Mouse (Mus musculus): ENCODE data around the gene Dleu7. TPM values are rescaled to one million over a fixed set of nuclear protein-coding genes. Genes with fewer than 3 reads are reported as not detected.

Gene Dleu7
- polyA plus RNA-seq, 2 experiments: 0.07 TPM; not detected in 1

GRCm38 (mm10) chr14:62243530-62243929 is 49.3 kb downstream of the Dleu7 start:
- DNase-seq (ENCODE audit: low read depth in 3 of 3, low spot score in 3 of 3): no peak
- Histone ChIP-seq H3K4me2 (ENCODE audit: low read depth) (no peak overlapping the region), H3K9me3 (ENCODE audit: control insufficient read depth, low read length) (no peaks in the 10 kb centered on the region), H3K27me3 (ENCODE audit: control insufficient read depth, insufficient read depth, low read length) (no peaks in the 10 kb centered on the region), H3K9ac (replicated peaks) (no peak overlapping the region), H3K27ac (no peak overlapping the region), H3K4me3 (ENCODE audit: insufficient read depth in 1 of 2, low read depth in 2 of 2, low read length in 2 of 2) (no peak overlapping the region), H3K4me1 (replicated peaks; ENCODE audit: control insufficient read depth in 2 of 2, insufficient read depth in 2 of 2, low read length in 1 of 2) (no peaks in the 10 kb centered on the region), H3K36me3 (replicated peaks; ENCODE audit: control insufficient read depth, insufficient read depth, low read depth) (no peaks in the 10 kb centered on the region)
- TF ChIP-seq CTCF (IDR thresholded peaks at IDR 0.05; ENCODE audit: low read depth) (no peak), EP300 (IDR thresholded peaks at IDR 0.05; ENCODE audit: low read depth) (no peak)
- no peak for ATAC-seq (ENCODE audit: insufficient read depth)
- WGBS (ENCODE audit: insufficient replicate concordance): 47% methylated on average over 2 of the region's 2 CpGs

- DNase-seq (ENCODE audit: low read depth in 3 of 3, low spot score in 3 of 3) (no peak), ATAC-seq (ENCODE audit: insufficient read depth) (no peak)
- Histone ChIP-seq H3K4me2 (ENCODE audit: low read depth) (no peak overlapping the region), H3K27ac (no peak overlapping the region), H3K9me3 (ENCODE audit: control insufficient read depth, low read length) (no peaks in the 10 kb centered on the region), H3K4me3 (ENCODE audit: insufficient read depth in 1 of 2, low read depth in 2 of 2, low read length in 2 of 2) (no peak overlapping the region), H3K9ac (replicated peaks) (no peak overlapping the region), H3K36me3 (replicated peaks; ENCODE audit: control insufficient read depth, insufficient read depth, low read depth) (no peaks in the 10 kb centered on the region), H3K27me3 (ENCODE audit: control insufficient read depth, insufficient read depth, low read length) (no peaks in the 10 kb centered on the region), H3K4me1 (replicated peaks; ENCODE audit: control insufficient read depth in 2 of 2, insufficient read depth in 2 of 2, low read length in 1 of 2) (no peaks in the 10 kb centered on the region)
- TF ChIP-seq CTCF (IDR thresholded peaks at IDR 0.05; ENCODE audit: low read depth): no peak
- TF ChIP-seq EP300 (IDR thresholded peaks at IDR 0.05; ENCODE audit: low read depth): no peak
- WGBS (ENCODE audit: insufficient replicate concordance): 56% methylated on average over 7 of the region's 7 CpGs
Measured at GRCm38 (mm10) chr14:62235969-62236368, 56.9 kb downstream of the Dleu7 start.

GRCm38 (mm10) chr14:62235214-62235613 is 57.6 kb downstream of the Dleu7 start:
- H3K9me3 ChIP-seq (ENCODE audit: control insufficient read depth, low read length): no peaks in the 10 kb centered on the region
- H3K36me3 ChIP-seq (replicated peaks; ENCODE audit: control insufficient read depth, insufficient read depth, low read depth): no peaks in the 10 kb centered on the region
- no peak overlapping the region for H3K9ac ChIP-seq (replicated peaks)
- TF ChIP-seq EP300 (IDR thresholded peaks at IDR 0.05; ENCODE audit: low read depth) (no peak), CTCF (IDR thresholded peaks at IDR 0.05; ENCODE audit: low read depth) (no peak)
- H3K4me3 ChIP-seq (ENCODE audit: insufficient read depth in 1 of 2, low read depth in 2 of 2, low read length in 2 of 2): no peak overlapping the region
- no peak overlapping the region for H3K27ac ChIP-seq
- ATAC-seq (ENCODE audit: insufficient read depth): no peak
- no peaks in the 10 kb centered on the region for H3K27me3 ChIP-seq (ENCODE audit: control insufficient read depth, insufficient read depth, low read length)
- no peaks in the 10 kb centered on the region for H3K4me1 ChIP-seq (replicated peaks; ENCODE audit: control insufficient read depth in 2 of 2, insufficient read depth in 2 of 2, low read length in 1 of 2)
- DNase-seq (ENCODE audit: low read depth in 3 of 3, low spot score in 3 of 3): no peak
- WGBS (ENCODE audit: insufficient replicate concordance): 55% methylated on average over 1 of the region's 1 CpGs
- H3K4me2 ChIP-seq (ENCODE audit: low read depth): no peak overlapping the region

GRCm38 (mm10) chr14:62230968-62231367 is 61.9 kb downstream of the Dleu7 start:
- H3K9ac ChIP-seq (replicated peaks): no peak overlapping the region
- TF ChIP-seq CTCF (IDR thresholded peaks at IDR 0.05; ENCODE audit: low read depth) (no peak), EP300 (IDR thresholded peaks at IDR 0.05; ENCODE audit: low read depth) (no peak)
- no peak overlapping the region for H3K4me2 ChIP-seq (ENCODE audit: low read depth)
- no peaks in the 10 kb centered on the region for H3K36me3 ChIP-seq (replicated peaks; ENCODE audit: control insufficient read depth, insufficient read depth, low read depth)
- H3K4me1 ChIP-seq (replicated peaks; ENCODE audit: control insufficient read depth in 2 of 2, insufficient read depth in 2 of 2, low read length in 1 of 2): no peaks in the 10 kb centered on the region
- H3K9me3 ChIP-seq (ENCODE audit: control insufficient read depth, low read length): no peaks in the 10 kb centered on the region
- 18% methylated on average over 3 of the region's 3 CpGs for WGBS (ENCODE audit: insufficient replicate concordance)
- H3K27ac ChIP-seq: no peak overlapping the region
- DNase-seq (ENCODE audit: low read depth in 3 of 3, low spot score in 3 of 3): no peak
- no peak for ATAC-seq (ENCODE audit: insufficient read depth)
- H3K27me3 ChIP-seq (ENCODE audit: control insufficient read depth, insufficient read depth, low read length): no peaks in the 10 kb centered on the region
- no peak overlapping the region for H3K4me3 ChIP-seq (ENCODE audit: insufficient read depth in 1 of 2, low read depth in 2 of 2, low read length in 2 of 2)

- Histone ChIP-seq H3K4me2 (ENCODE audit: low read depth) (no peak overlapping the region), H3K9me3 (ENCODE audit: control insufficient read depth, low read length) (no peaks in the 10 kb centered on the region), H3K27ac (no peak overlapping the region), H3K4me1 (replicated peaks; ENCODE audit: control insufficient read depth in 2 of 2, insufficient read depth in 2 of 2, low read length in 1 of 2) (no peaks in the 10 kb centered on the region), H3K4me3 (ENCODE audit: insufficient read depth in 1 of 2, low read depth in 2 of 2, low read length in 2 of 2) (no peak overlapping the region), H3K9ac (replicated peaks) (no peak overlapping the region), H3K36me3 (replicated peaks; ENCODE audit: control insufficient read depth, insufficient read depth, low read depth) (no peaks in the 10 kb centered on the region), H3K27me3 (ENCODE audit: control insufficient read depth, insufficient read depth, low read length) (no peaks in the 10 kb centered on the region)
- no peak for ATAC-seq (ENCODE audit: insufficient read depth)
- TF ChIP-seq CTCF (IDR thresholded peaks at IDR 0.05; ENCODE audit: low read depth): no peak
- TF ChIP-seq EP300 (IDR thresholded peaks at IDR 0.05; ENCODE audit: low read depth): no peak
- no peak for DNase-seq (ENCODE audit: low read depth in 3 of 3, low spot score in 3 of 3)
- WGBS (ENCODE audit: insufficient replicate concordance): 74% methylated on average over 5 of the region's 5 CpGs
Measured at GRCm38 (mm10) chr14:62227101-62227500, 65.7 kb downstream of the Dleu7 start.

All from liver, embryonic 14.5 days (tissue).